Mouse (Mus musculus) urinary bladder, postnatal 25 days (tissue): Measurements from ENCODE around the gene Isg20.

Experiments
- DNase-seq: peaks from one replicate; pipeline ENCODE4 v3.0.0; 2022; ENCODE audit warnings: low spot score

Gene Isg20

GRCm38 (mm10) chr7:78904175-78904574 lies 9.0 kb upstream of the Isg20 start:
- no peak for DNase-seq

DNA sequence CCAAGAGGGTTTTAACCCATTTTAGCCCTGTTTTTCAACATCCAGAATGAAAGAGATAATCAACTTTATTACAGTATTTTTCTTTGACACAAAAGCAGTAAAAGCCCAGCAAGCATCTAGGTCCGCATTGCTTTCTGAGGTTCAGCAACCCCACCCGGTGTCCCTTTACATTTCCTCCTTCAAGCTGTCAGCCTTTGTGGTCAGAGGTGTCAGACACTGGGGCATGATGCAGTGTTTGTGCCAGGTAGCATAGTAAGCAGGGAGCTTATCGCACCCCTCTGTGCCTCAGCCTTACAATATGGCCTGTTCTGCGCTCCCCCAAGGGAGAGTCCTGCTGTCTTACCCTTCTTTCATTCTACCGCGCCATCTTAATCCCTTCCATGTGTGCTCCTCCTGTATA lies 4.2 kb upstream of the Isg20 start:
- no peak for DNase-seq

- no peak for DNase-seq
Measured at GRCm38 (mm10) chr7:78910336-78911098, 2.7 kb upstream of the Isg20 start.

- no peak for DNase-seq
Measured at GRCm38 (mm10) chr7:78911209-78911608, 2.0 kb upstream of the Isg20 start.

DNA sequence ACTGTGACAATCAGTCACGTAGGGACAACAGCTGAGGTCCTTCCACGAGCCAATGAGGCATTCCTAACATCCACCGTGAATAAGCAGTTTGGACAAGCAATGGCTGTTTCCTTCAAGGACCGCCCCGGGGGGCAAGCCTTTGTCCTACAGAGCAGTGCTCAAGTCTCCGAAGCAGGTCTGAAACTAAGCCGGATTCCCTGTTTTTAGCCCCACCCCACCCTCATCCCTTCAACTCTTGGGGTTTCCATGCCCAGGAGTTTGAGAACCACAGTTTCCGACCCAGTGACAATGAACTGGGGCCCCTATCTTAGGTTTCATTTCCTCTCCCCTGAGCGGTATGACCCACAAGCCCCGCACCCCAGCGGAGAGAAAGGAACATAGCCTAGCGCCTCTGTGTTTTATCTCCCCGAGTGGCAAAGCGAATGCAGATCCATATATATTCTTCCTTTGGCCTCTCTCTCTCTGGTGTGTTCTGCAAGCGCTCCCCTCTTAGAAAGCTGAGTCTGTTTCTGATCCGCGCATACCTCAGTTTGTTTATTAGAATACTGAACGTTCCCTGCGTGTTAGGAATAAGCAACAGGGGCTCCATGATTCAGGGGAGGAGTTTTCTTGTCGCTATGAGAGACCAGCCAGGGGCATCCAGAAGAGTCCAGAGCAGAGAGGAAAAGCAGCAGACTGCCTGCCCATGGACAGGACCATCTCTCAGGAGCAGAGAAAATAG lies 811 bp upstream of the Isg20 start:
- no peak for DNase-seq

DNA sequence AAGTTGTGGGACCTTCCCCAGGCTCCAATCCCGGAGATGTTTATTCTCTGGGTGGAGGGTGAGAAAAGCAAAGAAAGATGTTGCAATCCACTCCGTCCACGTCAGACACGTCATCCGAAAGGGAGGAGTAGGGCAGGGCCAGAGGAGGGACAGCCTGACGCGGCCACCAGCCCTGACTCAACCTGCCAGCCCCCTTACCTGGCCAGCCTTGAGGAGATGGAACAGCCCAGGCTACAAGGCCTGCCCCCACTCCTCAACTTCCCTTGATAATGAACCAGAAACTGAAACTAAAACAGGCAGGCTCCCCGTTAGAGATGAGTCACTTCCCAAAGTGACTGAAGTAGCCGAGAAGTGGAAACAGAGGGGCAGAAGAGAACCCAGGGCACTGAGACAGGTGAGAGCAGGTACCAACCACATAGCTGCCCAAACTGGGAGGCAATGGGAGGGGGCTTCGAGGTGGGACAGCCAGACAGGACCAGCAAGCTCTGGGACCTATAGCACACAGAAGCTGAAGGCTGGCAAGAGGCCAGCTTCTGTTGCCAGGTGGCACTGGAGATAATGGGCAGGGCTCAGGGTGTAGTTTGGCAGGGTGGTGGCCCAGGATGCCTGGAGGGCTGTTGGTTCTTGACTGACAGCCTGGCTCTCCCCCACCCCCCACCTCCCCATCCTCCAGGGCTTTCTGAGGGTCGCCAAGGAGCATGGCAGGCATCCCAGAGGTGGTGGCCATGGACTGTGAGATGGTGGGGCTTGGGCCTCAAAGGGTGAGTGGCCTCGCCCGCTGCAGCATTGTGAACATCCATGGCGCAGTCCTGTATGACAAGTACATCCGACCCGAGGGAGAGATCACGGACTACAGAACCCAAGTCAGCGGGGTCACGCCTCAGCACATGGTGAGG lies 673 bp downstream of the Isg20 start:
- DNase-seq, result peak; percentile 77

- no peak for DNase-seq
Measured at GRCm38 (mm10) chr7:78914545-78914845, 1.3 kb downstream of the Isg20 start.

GRCm38 (mm10) chr7:78914896-78915510 lies 1.8 kb downstream of the Isg20 start:
- no peak for DNase-seq

- DNase-seq, result no peak
Measured at GRCm38 (mm10) chr7:78918686-78919085, 5.5 kb downstream of the Isg20 start.

DNA sequence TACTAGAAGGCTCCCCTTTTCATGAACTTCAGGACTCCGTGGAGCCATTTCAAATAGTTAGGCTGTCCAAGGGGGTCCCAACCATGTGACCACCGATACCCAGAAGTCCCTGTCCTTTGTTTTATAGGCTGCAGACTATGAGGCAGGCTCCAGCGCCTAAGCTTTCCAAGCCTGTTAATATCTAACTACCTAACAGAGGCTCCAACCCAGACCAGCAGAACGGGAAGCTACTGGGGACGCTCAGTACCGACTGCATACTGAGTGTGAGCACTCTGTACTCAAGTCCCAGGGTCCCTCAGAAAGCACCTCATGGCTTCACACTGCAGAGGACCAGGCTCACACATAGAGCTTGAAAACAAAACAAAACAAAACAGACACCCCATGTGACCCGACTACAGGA lies 9.3 kb downstream of the Isg20 start:
- DNase-seq, result no peak

- peak; percentile 70 for DNase-seq
Measured at GRCm38 (mm10) chr7:78924300-78924699, 11.1 kb downstream of the Isg20 start.

GRCm38 (mm10) chr7:78924796-78925195 lies 11.6 kb downstream of the Isg20 start:
- no peak for DNase-seq

DNA sequence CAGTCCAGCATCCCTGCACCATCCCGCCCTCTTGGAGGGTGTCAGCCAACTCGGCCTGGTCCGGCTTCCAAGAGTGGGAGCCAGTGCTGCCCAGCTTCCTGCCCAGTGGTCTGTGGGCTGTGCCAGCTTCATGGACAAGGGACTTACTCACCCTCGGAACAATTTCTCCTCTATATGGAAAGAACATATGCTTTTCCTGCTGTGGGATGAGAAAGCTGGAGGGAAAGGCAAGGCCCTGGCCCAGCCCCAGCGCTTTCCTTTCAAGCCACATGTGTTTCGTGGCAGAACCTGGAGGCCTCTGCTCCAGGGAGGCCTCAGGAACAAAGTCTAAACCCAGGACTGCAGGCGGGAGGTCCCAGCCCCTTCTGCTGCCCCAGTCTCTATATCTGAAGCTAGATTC lies 12.5 kb downstream of the Isg20 start:
- no peak for DNase-seq

DNA sequence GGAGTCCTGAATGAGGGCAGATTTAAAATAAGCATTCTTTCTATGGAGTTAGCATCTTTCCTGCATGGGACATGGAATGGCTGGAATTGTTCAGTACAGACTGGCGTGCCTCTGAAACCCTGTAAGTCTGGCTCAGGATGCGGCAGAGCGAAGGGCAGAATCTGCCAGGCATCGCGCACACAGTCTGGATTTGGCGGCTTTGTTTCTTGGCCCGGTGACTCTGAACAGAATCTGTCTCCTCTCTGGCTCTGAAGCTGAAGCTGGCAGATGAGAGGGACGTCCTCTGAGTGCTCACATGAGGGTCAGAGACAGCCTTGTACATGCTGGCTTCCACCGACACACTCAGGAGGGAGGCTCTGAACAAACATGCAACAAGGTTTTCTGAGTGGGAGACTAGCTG lies 12.9 kb downstream of the Isg20 start:
- no peak for DNase-seq

GRCm38 (mm10) chr7:78927266-78927665 lies 14.0 kb downstream of the Isg20 start:
- DNase-seq, result no peak

- no peak for DNase-seq
Measured at GRCm38 (mm10) chr7:78938957-78939602, 25.9 kb downstream of the Isg20 start.

DNA sequence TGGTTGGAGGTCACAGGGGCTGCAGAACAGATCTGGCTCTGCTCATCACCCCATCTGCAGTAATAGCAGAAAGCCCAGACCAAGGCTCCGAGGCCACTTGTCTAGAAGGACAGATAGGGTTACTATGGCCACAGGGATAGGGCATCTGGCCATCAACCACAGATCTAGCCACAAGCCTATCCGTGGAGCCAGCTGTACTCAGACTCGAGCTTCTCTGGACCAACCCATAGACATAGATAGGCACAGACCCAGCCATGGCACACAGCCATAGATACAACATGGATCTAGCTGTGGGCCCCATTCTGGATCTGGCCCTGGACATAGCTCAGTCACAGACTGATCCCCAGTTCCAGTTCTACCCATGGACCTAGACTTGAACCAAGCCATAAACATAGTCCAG lies 27.7 kb downstream of the Isg20 start:
- DNase-seq, result no peak

DNA sequence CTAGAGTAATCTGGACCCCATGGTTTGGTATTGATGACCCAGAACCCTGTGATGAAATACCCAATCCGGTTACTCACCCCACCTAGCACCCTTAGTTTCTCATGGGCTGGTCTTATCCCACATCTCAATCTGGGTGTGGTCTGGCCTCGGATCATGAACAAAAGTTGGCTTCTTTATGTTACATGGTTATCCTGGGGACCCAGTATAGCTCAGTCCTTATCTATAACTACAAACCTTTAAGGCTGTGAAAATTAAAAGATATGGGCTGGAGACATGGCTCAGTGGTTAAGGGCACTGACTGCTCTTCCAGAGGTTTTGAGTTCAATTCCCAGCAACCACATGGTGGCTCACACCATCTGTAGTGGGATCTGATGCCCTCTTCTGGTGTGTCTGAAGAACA lies 29.3 kb downstream of the Isg20 start:
- no peak for DNase-seq

DNA sequence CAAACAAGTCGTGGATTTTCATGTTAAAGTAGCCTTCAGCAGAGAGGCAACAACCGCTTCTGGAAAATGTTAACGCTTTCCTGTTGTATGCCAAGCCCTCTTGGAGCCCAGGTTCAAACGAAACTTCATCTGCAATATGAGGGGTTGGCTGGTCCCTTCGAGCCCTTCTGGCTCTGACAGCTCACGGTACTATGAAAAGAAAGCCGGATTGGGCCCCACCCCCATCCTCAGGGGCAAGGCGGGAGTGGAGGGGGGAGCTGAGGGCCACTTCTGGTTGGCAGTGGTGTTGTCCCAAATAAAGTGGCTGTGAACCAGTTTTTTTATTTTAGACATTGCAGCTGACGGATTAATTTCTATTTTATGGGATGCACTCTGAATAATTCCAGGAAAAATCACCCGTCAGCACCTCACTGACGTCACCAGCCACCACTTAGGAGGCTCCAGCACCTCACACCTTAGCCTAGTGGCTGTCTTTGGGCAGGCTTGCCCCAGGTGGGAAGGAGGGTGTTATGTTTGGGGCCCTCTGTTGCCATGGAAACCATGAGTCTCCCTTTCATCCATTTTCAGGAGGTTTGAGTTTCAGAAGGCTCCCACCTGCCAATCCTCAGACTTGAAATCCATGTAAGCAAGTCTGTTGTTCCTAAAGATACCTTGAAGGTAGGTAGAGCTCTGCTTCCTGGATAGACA lies 40.8 kb downstream of the Isg20 start:
- DNase-seq, result no peak

- no peak for DNase-seq
Measured at GRCm38 (mm10) chr7:78954619-78955018, 41.4 kb downstream of the Isg20 start.

DNA sequence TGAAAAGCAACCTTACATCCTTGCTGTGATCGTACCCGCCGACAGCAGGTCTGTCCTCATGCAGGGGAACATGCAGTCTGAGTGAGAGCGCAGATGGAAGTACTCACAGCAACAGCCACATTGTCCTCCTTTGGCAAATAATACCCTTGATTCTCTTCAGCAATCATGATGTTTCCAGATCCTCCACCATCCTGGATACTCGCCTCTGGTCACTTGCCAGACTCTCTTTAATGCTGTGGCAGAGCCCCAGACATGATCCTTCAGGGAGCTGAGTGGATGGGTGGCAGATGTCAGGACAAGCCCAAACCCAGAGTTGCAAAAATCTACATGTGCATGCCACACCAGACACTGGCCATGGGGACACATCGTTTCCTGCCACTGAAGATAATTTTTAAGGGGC lies 41.9 kb downstream of the Isg20 start:
- no peak for DNase-seq
